Mouse (Mus musculus) adrenal gland, adult 18-20 months (tissue): ENCODE data around the gene Dnah1. TPM values are rescaled to one million over a fixed set of nuclear protein-coding genes. Genes with fewer than 3 reads are reported as not detected.
A peak's percentile ranks its signal among the peaks of the same experiment; 100 is the strongest.

Experiments used
- DNase-seq, 2 experiments: peaks; one replicate each; pipeline ENCODE4 v3.0.0; 2021 to 2022; ENCODE audit warnings: low spot score in 2 of 2
- total RNA-seq, 2 experiments: library from RNA; stranded (reverse); gene quantifications; 1 replicate in 1 of 2; 2 replicates in 1 of 2; pipeline ENCODE4 v1.2.3; 2021

Gene Dnah1
- total RNA-seq, 2 experiments from 2014 or later: 1.5 to 2.0 TPM

DNA sequence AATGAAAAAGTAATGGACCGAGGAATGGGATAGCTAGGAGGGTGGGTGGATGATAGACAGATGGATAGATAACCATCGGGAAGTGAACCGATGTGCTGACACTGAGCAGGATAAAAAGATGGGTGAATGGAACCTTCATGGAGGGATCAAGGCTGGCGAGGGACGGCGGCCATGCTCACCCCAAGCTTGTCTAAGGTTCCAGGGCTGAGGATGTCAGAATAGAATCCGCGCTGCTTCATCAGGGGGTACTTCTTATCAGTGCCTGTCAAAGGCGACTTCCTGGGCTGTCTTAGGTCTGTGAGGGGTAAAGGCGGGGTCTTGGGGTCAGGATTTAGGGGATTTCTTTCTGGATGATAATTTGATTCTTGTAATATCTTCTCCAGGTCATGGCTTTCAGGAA lies 4.2 kb downstream of the Dnah1 start:
- no peak for DNase-seq

DNA sequence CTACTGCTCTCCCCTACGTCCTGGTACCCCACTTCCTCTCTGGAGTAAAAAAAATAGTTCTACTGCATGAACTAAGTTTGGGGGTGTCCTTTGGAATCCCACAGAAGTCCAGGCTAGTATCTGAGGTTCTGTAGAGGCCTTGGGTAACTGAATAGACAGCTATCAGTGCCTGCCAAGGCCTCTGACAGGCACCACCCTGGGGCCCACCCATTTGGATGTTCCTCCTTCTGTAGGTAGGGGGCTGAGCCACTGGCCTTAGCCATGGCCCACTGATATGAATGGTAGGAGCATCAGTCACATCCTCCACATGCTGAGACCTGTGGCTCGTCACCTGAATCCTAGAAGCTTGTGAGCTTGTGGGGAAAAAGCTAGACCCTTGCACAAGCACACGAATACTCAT lies 5.9 kb downstream of the Dnah1 start:
- DNase-seq: no peak

DNA sequence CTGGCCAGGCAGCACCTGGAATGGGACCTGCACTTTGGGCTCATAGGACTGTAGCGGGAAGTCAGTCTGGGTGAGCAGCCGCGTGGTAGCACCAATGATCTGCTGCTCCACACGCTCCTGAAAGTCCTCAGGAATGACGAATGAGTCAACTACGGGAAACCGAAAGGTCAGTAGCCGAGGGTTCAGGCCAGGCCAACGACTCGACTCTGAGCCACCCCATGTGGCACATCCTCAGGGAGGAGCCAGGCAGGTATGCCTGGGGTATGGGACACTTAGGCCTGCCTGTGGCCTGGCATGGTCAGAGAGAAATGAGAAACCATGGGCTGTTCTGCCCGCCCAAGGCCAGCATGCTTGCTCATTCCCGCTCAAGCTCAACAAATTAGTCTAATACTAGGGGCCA lies 7.1 kb downstream of the Dnah1 start:
- peak in 1 of 2 experiments; percentile 15 for DNase-seq

DNA sequence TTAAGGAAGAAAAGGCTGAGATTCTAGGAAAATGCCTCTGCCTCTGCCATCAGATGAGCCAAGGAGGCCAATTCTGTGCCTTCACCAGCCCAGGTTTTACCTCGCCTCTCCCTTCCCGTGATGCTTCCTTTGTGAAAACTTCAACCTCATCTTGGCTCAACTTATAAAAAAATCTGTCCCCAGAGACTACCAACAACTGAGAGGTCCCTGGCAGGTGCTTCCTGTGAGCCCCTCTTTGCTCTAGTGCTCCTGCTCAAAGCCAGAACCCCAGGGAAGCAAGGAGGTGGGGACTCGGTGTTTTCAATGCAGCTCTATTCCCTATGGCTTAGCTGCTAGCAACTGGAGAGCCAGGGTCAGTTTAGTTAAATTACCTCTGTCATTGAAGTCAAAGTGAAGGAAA lies 10.5 kb downstream of the Dnah1 start:
- no peak for DNase-seq

DNA sequence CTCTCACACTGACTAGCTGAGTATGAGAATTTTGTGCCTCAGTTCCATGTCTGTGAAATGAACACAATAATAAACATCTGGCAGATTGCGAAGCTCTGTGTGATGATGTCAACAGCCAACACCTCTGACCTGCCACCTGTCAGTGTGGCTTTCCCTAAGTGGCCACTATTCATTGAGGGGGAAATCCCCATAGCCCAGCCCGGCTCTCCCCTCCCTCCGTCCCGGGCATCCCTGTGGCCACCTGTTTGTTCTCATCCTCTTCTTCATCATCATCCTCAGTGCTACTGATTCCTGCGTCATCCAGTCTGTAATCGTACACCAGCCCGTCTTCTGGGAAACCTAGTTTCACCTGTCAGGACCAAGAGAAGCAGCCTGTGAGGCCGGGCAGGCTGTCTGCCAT lies 38.0 kb downstream of the Dnah1 start:
- no peak for DNase-seq

DNA sequence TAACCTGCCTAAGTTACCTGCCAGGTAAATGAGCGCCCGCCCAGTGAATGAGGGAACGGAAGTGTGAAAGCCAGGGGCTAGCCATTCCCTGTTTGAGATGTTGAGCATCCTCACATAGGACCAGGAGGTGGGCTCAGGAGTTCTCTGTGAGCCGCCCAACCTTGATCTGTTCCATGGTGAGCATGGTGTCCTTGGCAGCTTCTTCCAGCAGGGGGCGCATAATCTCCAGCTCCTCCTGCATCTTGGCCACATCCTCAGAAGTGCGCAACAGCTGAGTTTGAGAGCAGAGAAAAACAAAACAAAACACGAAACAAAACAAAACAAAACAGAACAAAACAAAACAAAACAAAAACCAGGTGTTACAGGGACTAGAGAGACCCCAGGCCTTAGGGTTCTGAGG lies 51.5 kb downstream of the Dnah1 start:
- DNase-seq: peak; percentile 78 to 79

DNA sequence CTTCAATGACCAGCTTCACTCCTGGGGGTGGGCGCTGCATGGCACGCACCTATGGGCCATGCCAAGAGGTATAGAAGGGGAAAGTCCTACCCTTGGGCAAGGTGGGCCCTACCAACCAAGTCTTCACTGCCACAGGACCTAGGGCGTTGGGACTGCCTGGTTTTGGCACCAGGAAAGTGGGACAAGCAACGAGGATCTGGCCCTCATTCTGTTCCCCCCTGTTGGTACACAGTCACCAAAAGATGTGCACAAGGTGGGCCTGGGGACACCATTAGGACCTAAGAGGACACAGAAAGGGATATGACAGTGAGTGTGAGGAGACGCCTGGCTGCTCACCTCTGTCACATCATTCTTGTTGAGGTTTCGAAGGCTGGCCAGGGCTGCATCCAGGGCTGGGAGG lies 52.6 kb downstream of the Dnah1 start:
- DNase-seq: no peak

DNA sequence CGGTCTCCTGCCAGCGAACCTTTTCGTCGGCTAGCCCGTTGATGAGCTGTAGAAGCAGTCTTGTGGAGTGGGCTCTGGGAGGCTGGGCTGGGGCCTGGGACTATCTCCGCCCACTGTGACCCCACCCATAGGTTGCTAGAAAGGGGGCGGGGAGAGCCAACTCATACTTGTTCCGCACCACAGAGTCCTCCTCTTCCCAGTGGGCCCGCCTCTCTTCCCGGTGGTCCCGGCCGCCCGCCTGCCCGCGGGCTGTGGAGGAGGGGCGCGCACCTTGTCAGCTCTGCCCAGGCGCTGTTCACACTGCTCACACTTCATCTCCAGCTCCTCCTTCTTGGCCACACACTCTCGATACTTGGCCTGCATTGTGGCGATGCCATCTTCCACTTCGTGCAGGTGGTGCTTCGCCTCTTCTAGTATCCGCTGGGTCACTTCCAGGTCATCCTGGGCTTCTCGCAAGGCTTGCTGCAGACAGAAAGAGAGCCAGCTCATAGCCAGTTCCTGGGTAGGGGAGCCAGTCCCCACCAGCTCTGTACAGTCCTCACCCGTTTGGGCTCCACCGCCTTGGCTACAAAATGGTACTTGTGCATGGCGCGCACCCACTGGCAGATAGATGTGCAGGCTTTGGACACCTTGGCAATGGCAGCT lies 54.1 kb downstream of the Dnah1 start:
- no peak for DNase-seq

DNA sequence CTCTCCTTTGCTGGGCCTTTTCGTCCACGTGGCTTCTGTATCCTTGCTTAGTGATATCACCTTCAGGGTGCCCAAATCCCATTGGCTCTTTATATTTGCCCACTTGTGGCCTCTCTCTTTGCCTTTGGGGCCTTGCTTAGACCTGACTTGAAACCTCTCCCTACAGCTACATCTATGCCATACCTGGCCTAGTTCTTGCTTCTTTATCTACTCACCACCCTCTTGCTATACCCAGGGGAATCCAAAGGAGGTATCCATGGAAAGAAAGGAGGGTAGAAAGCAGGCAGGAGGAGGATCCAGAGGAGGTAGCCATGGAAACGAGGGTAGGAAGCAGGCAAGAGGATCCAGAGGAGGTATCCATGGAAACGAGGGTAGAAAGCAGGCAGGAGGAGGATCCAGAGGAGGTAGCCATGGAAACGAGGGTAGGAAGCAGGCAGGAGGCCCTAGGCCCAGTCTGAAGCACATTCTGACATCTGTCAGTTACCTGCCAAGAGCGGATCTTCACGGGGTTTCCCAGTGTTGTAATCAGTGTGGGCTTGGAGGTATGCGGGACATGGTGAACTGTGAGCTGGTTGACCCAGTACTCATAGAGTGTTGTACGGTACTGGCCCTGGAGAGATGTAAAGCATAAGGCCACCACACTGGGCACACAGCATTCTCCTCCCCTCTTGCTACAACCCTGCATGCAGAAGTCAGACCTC lies 55.2 kb downstream of the Dnah1 start:
- DNase-seq: no peak

DNA sequence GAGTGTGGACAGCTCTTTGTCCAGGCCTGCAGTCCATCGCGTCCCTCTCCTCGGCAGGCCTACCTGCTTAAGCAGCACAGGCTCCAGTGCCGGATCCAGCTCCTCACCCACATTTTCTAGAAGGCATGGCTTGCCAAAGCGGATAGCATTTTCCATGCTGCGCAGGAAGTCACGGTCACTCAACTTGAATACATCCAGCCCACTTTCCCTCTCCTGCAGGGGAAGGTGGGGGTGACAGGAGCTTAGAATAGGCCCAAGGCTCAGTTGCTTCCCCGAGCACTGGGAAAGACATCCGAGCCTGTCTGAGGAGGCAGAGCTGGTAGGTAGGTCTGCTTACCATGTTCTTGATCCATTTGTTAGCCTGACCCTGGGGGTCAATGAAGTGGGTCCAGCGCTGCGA lies 56.0 kb downstream of the Dnah1 start:
- no peak for DNase-seq

DNA sequence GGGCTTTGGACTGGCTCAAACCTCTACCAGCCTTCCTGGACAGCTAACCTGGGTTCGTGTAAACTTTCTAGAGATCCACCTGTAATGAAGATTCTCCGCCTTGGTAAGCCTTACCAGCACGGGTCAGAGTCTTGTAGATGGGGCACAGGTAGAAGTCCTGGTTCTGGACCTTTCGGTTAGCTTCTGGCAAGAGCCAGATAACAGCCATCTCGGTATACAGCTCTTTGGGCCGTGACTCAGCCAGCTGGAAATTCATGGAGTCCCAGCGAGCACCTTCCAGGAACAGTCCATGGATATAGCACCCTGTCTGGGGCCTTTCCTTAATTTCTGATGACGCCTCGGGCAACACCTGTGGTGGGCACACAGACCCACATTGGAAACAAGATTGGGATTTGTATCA lies 62.8 kb downstream of the Dnah1 start:
- no peak for DNase-seq

DNA sequence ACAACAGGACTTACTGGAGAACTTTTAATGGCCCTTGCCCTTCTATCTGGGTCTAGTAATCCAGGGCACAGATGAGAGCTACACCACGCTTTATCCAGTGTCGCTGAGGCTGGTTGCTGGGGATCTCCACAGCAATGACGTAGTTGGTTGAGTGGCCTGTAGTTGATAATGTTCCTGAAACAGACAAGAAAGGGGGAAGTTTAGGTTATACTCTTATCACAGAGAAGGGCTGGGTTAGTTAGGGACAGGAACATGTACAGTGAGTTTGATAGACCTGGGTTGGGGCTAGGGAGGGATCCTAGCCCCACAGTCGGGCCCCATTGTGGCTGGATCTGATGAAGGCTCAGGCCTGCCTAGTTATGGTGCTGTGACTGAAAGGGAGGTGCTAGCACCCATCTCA lies 63.3 kb downstream of the Dnah1 start:
- DNase-seq: no peak

DNA sequence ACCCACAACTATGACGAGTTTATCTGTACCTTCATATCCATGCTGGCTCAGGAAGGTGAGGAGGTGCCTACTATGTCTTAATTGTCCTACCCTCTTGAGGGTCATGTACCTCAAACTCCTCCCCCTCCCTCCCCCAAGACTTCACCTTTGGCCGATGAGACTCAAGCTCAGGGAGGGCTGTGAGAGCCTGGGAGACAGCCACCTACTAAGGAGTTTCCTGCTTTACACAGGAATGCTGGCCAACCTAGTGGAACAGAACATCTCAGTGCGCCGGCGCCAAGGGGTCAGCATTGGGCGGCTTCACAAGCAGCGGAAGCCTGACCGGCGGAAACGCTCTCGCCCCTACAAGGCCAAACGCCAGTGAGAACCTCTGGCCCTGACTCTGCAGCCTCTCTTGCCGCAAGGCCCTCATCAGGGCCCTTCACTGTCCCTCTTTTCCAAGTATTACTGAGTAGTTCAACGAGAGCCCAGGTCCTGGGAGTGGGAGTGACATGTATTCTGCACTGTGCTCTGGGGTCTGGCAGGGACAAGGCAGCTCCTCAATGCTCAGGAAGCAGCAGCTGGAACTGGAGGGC lies 65.1 kb downstream of the Dnah1 start:
- no peak for DNase-seq

DNA sequence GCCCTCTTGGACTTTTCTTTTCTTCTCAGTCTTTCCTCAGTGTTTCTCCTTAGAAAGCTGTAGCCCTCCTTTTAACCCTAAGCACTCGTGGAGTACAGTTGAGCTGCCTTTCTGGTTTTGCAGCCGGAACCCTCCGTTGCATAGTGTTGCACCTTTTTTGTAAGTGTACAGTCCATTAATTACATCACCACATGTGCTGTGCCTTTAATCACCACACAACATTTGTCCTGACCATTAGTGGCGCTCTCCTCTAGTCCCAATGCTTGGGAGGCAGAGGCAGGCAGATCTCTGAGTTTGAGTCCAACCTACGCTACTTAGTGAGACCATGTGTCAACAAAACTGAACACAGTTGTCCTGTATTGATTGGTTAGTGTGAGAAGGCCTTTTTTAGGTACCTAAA lies 71.6 kb downstream of the Dnah1 start:
- no peak for DNase-seq

DNA sequence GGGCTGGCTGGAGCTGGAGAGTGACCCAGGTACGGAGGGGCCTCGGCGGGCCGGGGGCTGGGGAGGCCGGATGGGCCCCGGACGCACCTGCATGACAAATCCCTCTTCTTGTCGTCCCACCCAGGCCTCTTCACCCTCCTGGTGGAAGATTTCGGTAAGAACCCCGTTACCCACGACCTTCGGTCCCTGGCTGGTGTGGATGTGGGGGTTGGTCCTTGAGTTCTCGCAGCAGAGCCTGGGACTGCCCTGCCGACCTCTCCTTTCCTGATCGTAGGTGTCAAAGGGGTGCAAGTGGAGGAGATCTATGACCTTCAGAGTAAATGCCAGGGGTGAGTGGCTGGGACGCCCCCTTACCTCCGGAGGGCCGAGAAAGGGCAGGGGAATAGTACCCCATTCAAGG lies 72.1 kb downstream of the Dnah1 start:
- DNase-seq: no peak

DNA sequence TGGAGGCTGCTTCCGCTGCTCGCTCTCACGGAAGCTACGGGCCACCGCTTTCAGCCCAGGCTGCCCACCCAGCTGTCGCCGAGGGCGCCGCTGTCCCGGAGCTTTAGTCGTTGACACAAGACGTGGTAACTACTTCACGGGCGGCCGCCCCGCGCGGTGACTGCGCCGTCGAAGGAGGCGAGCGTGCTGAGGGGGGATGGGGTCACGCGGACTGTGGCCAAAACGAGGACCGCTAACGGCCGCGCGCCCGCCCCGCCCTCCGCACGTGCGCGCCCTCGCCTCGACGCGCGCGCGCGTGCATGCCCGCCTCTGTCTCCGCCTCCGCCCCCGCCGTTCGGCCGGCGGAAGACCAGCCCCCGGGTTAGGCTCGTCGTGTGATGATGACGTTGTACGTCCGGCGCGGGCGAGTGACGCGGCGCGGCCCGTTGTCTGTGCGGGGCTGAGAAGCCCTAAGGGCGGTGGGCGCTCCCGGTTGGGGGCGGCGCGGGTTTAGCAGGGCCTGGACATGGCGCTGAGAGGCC lies 72.6 kb downstream of the Dnah1 start, which contains the start of the genes Phf7 and Bap1:
Gene Phf7 (minus strand): TSS at position 234 of the 521 bp plus-strand sequence.
Gene Bap1 (plus strand): TSS at position 367 of the 521 bp plus-strand sequence.
- peak; percentile 98 to 99 for DNase-seq

DNA sequence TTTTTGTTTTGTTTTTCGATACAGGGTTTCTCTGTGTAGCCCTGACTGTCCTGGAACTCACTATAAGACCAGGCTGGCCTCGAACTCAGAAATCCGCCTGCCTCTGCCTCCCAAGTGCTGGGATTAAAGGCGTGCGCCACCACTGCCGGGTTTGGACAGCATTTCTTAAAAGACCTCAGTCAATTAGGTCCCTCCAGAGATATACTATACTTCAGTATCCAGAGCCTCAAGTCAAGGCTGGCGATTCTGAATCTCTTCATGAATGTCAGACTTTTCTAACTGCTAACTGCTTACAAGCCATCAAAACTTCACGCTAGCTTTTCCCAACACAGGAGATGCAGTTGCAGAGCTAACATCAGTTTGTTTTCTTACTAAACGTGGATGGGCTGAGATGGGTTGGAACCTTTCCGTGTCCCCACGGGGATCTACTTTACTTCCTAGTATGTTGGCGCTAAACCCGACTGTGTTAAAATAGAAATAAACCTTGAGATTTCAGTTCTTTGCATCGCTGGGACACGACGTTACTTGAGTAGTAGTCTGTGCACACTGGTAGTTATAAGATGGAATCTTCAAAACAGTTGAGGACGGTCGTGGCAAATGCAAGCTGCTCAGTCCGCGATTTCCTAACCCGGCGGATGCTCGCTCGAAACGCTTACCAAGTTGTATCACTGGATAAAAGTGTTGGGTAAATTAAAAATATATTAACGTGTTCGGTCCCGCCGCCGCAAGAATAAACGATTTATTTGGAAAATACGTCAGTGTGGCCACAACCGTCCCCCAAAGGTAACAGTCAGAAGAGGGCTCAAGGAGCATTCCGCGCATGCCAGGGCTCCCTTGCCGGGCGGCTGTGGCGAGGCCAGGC lies 73.2 kb downstream of the Dnah1 start:
- DNase-seq: no peak

DNA sequence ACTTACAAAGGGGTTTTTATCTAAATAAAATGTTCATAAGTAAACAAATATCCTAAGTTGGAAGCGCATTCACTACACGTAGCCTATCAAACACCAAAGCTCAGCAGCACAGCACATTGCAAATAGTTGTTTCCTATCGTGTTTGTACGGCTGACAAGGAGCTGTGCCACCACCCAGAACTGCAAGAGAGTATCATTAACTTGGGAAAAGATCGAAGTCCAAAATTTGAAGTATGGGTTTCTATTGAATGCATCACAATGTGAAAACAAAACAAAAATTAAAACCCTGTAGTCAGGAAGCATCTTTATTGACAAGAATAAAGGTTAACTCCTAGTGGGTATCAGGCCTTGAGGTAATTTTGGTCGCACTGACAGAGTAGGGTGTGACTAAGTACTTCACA lies 75.3 kb downstream of the Dnah1 start:
- DNase-seq: no peak

DNA sequence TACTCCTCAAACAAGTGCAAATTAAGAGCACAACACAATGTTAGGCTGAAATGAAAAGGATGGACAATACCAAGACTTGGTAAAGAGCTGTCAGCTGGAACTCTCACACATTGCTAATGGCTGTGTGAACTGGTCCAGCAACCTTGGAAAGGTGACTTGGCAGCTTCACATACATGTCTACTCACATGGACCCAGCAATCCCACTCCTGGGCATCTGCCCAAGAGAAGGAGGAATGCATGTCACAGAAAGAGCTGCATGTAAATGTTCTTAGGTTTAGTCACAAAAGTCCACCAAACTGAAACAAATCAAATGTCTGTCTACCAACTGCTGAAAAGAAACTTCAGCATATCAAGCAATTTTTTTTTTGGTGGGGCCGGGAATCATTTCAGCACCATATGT lies 77.8 kb downstream of the Dnah1 start:
- no peak for DNase-seq

DNA sequence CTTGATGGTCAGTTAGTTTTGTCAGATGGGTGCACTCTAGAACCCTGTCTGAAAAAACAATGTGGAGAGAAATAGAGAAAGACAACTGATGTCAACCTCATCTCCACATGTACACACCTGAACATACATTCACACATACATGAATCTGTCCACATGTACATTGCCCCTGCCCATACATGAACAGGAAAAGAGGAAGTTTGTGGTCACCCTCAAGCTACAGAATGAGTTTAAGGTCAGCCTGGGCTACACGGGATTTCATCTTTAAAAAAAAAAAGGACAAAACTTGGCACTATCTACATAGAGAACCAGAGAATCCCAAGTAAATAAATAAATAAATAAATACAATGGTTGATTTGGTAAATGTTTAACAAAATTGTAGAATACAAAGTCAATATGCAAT lies 78.9 kb downstream of the Dnah1 start:
- DNase-seq: no peak

DNA sequence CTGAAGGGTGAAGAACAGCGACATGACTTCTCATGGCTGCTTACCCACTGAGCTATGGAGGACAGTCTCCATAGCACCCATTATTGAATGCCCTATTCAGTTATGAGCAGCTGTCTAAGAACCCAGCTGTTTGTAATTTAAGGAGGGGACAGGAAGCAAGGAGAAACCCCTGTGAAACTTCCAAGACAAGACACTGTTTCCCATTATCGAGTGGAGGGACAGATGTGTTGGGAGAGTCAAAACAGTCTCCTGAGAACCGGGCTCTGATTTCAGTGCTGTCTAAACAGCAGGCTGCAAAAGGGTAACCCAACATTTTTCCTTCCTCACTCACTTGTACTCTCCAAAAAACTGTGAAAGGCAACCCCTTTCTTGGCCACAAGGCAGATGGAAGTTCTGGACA lies 83.2 kb downstream of the Dnah1 start:
- no peak for DNase-seq
